Mouse (Mus musculus) hindbrain, embryonic 11.5 days (tissue): ENCODE measurements around the gene AL731706.2. TPM values are rescaled to one million over a fixed set of nuclear protein-coding genes. Genes with fewer than 3 reads are reported as not detected.

Source experiments
- ATAC-seq: fragments of 200-750 bp; cut with Nextera tagmentation; 2 replicates; pipeline ENCODE4 v1.8.0; 2017; ENCODE audit warnings: mild to moderate bottlenecking, moderate TSS enrichment, moderate library complexity; ENCODE audit not compliant: low FRiP score
- DNase-seq: peaks from one replicate; pipeline ENCODE4 v3.0.0-alpha.2; 2015; ENCODE audit warnings: low spot score
- H3K27ac ChIP-seq: fragments of 300-500 bp; sonication (generic); 2 replicates; pipeline ENCODE4 v1.5.1; 2014; ENCODE audit warnings: mild to moderate bottlenecking, low read depth, low read length
- H3K27me3 ChIP-seq: fragments of 300-500 bp; sonication (generic); 2 replicates; pipeline ENCODE4 v1.6.1; 2014; ENCODE audit warnings: mild to moderate bottlenecking, low read length, moderate library complexity, mixed read lengths; ENCODE audit not compliant: control insufficient read depth, insufficient read depth
- H3K36me3 ChIP-seq: fragments of 300-500 bp; sonication (generic); 2 replicates; pipeline ENCODE4 v1.6.1; 2014; ENCODE audit warnings: mild to moderate bottlenecking, low read length, moderate library complexity, mixed read lengths; ENCODE audit not compliant: control insufficient read depth, insufficient read depth
- H3K4me1 ChIP-seq: fragments of 300-500 bp; sonication (generic); replicated peaks from 2 replicates; pipeline ENCODE4 v1.6.1; 2014; ENCODE audit warnings: low read length, mixed read lengths; ENCODE audit not compliant: control insufficient read depth, insufficient read depth
- H3K4me2 ChIP-seq: fragments of 300-500 bp; sonication (generic); replicated peaks from 2 replicates; pipeline ENCODE4 v1.6.1; 2014; ENCODE audit warnings: mild to moderate bottlenecking, low read depth, low read length
- H3K4me3 ChIP-seq: fragments of 300-500 bp; sonication (generic); 2 replicates; pipeline ENCODE4 v1.5.1; 2014; ENCODE audit warnings: low read depth, low read length
- H3K9ac ChIP-seq: fragments of 300-500 bp; sonication (generic); 2 replicates; pipeline ENCODE4 v1.6.1; 2014; ENCODE audit warnings: low read depth, low read length
- H3K9me3 ChIP-seq: fragments of 300-500 bp; sonication (generic); 2 replicates; pipeline ENCODE4 v1.6.1; 2016; ENCODE audit warnings: low read length; ENCODE audit not compliant: control insufficient read depth
- WGBS: fragments of 180-500 bp; shearing (Covaris S2); extraction: QIAGEN DNeasy Blood & Tissue Kit; methylation state at CpG from one replicate; pipeline ENCODE4 v1.1.7; 2014; 5-methylcytosine and 5-hydroxymethylcytosine counted together
- polyA plus RNA-seq: library from polyadenylated mRNA; unstranded; fragments of >200 nt; fragmentation: Nextera tagmentation; extraction: Ambion mirVana; gene quantifications from 2 replicates; pipeline ENCODE4 v1.2.1, GENCODE M21; 2014

AL731706.2 gene
- polyA plus RNA-seq, 1 experiment from 2014 or later, result 25.8 TPM

DNA sequence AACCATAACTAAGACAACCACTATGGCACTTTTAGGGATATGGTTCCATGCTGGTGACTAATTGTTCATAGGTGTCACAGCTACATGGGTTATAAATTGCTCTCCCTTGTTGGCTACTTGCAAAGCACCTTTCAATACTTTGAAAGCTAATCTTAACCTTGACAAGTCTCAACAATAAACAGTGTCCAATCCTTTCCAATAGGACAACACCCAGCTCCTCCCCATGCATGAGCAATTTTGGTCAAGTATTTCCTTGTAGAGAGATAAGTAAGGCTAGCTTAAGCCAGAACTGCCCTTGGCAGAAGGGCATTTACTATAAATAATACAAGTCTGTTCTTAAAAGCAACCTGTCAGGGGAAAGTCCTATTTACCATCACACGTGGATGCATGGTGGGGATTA, 47.5 kb downstream of the AL731706.2 start:
- Histone ChIP-seq H3K36me3 (no peaks in the 10 kb centered on the region), H3K4me3 (no peak overlapping the region), H3K9ac (no peak overlapping the region), H3K9me3 (no peaks in the 10 kb centered on the region), H3K4me1 (no peaks in the 10 kb centered on the region), H3K4me2 (no peak overlapping the region), H3K27ac (no peak overlapping the region), H3K27me3 (no peaks in the 10 kb centered on the region)
- DNase-seq, result no peak
- WGBS, result 73% methylated on average over 1 of the region's 1 CpGs
- no peak for ATAC-seq

- Histone ChIP-seq H3K27me3 (no peaks in the 10 kb centered on the region), H3K4me3 (no peak overlapping the region), H3K4me2 (no peak overlapping the region), H3K4me1 (no peaks in the 10 kb centered on the region), H3K36me3 (no peaks in the 10 kb centered on the region), H3K27ac (no peak overlapping the region), H3K9me3 (no peaks in the 10 kb centered on the region), H3K9ac (no peak overlapping the region)
- no peak for DNase-seq
- no peak for ATAC-seq
- 63% methylated on average over 3 of the region's 3 CpGs for WGBS
Observed at GRCm38 (mm10) chr2:136835882-136836281, 49.6 kb downstream of the AL731706.2 start.

Other genes starting within 250 kb of the AL731706.2 start
- gene Snap25, start 172.2 kb downstream of the AL731706.2 start, polyA plus RNA-seq, result 56.7 and 66.8 TPM in 2 replicates
- 8.8 and 11.9 TPM in 2 replicates for gene Slx4ip, start 5.5 kb upstream of the AL731706.2 start, polyA plus RNA-seq
- 25.4 and 28.8 TPM in 2 replicates for gene AL731706.1, start 5.7 kb upstream of the AL731706.2 start, polyA plus RNA-seq
- 18.3 and 18.8 TPM in 2 replicates for gene Mkks, start 5.7 kb upstream of the AL731706.2 start, polyA plus RNA-seq
- gene Jag1, start 231.0 kb upstream of the AL731706.2 start, polyA plus RNA-seq, result 21.3 and 22.1 TPM in 2 replicates